Mouse (Mus musculus) layer of hippocampus, adult 18-20 months (tissue): Measurements from ENCODE around the gene Naaladl1. TPM values are rescaled to one million over a fixed set of nuclear protein-coding genes. Genes with fewer than 3 reads are reported as not detected.

Source experiments
- DNase-seq, 2 experiments: peaks; one replicate each; pipeline ENCODE4 v3.0.0; 2022; ENCODE audit warnings: low spot score in 2 of 2
- long read RNA-seq: library from polyadenylated mRNA; stranded (forward); transcript quantifications from one replicate; pipeline ENCODE4 v2.0.0, GENCODE M21; 2021
- total RNA-seq, 2 experiments: library from RNA; stranded (reverse); gene quantifications; 2 replicates each; pipeline ENCODE4 v1.2.3; 2021

The Naaladl1 gene
- total RNA-seq: under 1 TPM in 1 of 2 experiments, not detected in 1; 0.12 TPM
- long read RNA-seq: 0 reads

GRCm38 (mm10) chr19:6105586-6105985 is at the start of gene Naaladl1:
Naaladl1 (plus strand) TSS chr19:6105782.
- no peak for DNase-seq

GRCm38 (mm10) chr19:6056696-6057095 is 48.9 kb upstream of the Naaladl1 start:
- no peak for DNase-seq

- DNase-seq: peak; percentile 98 to 99
Observed at GRCm38 (mm10) chr19:6057313-6058096, 48.1 kb upstream of the Naaladl1 start, which contains the start of the genes Mrpl49 and Fau. Mrpl49 (minus strand) TSS chr19:6057785. Fau (plus strand) TSS chr19:6057844.

- DNase-seq: no peak
Observed at GRCm38 (mm10) chr19:6058513-6058912, 47.1 kb upstream of the Naaladl1 start.

GRCm38 (mm10) chr19:6058966-6059365 is 46.6 kb upstream of the Naaladl1 start:
- no peak for DNase-seq

GRCm38 (mm10) chr19:6061021-6061533 is 44.5 kb upstream of the Naaladl1 start, which contains the start of gene Znhit2:
Znhit2 (plus strand) TSS chr19:6061192.
- peak; percentile 95 to 97 for DNase-seq

- peak in 1 of 2 experiments; percentile 55 for DNase-seq
Observed at GRCm38 (mm10) chr19:6061641-6062302, 43.8 kb upstream of the Naaladl1 start.

- no peak for DNase-seq
Observed at GRCm38 (mm10) chr19:6062418-6062817, 43.2 kb upstream of the Naaladl1 start.

- no peak for DNase-seq
Observed at GRCm38 (mm10) chr19:6063081-6063480, 42.5 kb upstream of the Naaladl1 start.

- DNase-seq: no peak
Observed at GRCm38 (mm10) chr19:6066571-6066970, 39.0 kb upstream of the Naaladl1 start.

- DNase-seq: peak; percentile 77 to 86
Observed at GRCm38 (mm10) chr19:6067011-6067723, 38.4 kb upstream of the Naaladl1 start.

- DNase-seq: peak; percentile 83 to 89
Observed at GRCm38 (mm10) chr19:6067724-6068415, 37.7 kb upstream of the Naaladl1 start, which contains the start of gene Tm7sf2. Tm7sf2 (minus strand) TSS chr19:6068373.

GRCm38 (mm10) chr19:6068951-6069350 is 36.6 kb upstream of the Naaladl1 start:
- no peak for DNase-seq

- no peak for DNase-seq
Observed at GRCm38 (mm10) chr19:6069851-6070250, 35.7 kb upstream of the Naaladl1 start.

GRCm38 (mm10) chr19:6070571-6071250 is 34.9 kb upstream of the Naaladl1 start:
- DNase-seq: no peak

- no peak for DNase-seq
Observed at GRCm38 (mm10) chr19:6071261-6071660, 34.3 kb upstream of the Naaladl1 start.

- no peak for DNase-seq
Observed at GRCm38 (mm10) chr19:6073889-6074288, 31.7 kb upstream of the Naaladl1 start.

- peak; percentile 81 to 92 for DNase-seq
Observed at GRCm38 (mm10) chr19:6076564-6077393, 28.8 kb upstream of the Naaladl1 start, which contains the start of gene Vps51. Vps51 (minus strand) TSS chr19:6077231.

- no peak for DNase-seq
Observed at GRCm38 (mm10) chr19:6079983-6080480, 25.6 kb upstream of the Naaladl1 start, which contains the start of gene Tmem262. Tmem262 (plus strand) TSS chr19:6080033.
